ENCODE assay signal across 8 mouse cellular contexts in the genomic region with DNA sequence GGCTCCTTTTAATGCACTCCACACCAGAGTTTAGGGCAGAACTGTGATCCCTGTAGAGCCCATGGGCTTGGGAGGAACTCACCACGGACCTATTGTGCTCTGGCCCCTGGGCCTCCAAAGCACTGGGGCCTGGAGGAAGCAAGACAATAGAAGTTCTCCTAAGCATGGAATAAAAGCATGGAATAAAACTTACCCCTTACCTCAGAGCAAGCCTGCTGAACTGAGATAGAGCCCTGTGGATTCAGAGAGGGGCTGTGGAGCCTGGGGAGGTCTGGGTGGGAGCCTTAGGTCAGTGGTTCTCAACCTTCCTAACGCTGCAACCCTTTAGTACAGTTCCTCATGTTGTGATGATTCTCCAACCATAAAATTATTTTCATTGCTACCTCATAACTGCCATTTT. TPM values are rescaled to one million over a fixed set of nuclear protein-coding genes. Genes with fewer than 3 reads are reported as not detected.
A peak's percentile ranks its signal among the peaks of the same experiment; 100 is the strongest.
DNase-seq lines count a peak whose midpoint lies in the region; ATAC-seq lines count a peak whose summit lies in the region.

Gene Nisch (minus strand): TSS at position 101 of the 400 bp plus-strand sequence.

- peak within 1 kb of the TSS; percentile 48; the same call in 1 of the 2 replicates for H3K27ac ChIP-seq in kidney, embryonic 15.5 days
- H3K27ac ChIP-seq in intestine, embryonic 15.5 days = 0 out of 2 replicates have a peak within 1 kb of the TSS, but pooled peaks have one; percentile 22

- WGBS in kidney, embryonic 15.5 days = 73% methylated on average over 2 of the region's 2 CpGs
- 76% methylated on average over 2 of the region's 2 CpGs for WGBS in intestine, embryonic 15.5 days

- H3K4me2 ChIP-seq in kidney, embryonic 15.5 days = peak within 1 kb of the TSS; percentile 47
- peak within 1 kb of the TSS; percentile 48 for H3K4me2 ChIP-seq in intestine, embryonic 15.5 days (replicated peaks)

- H3K27me3 ChIP-seq in kidney, embryonic 15.5 days = no peaks in the 10 kb centered on the region
- H3K27me3 ChIP-seq in intestine, embryonic 15.5 days (replicated peaks) = no peaks in the 10 kb centered on the region

- no peaks in the 10 kb centered on the region for H3K9me3 ChIP-seq in kidney, embryonic 15.5 days (replicated peaks)
- H3K9me3 ChIP-seq in intestine, embryonic 15.5 days = no peaks in the 10 kb centered on the region

- H3K36me3 ChIP-seq in kidney, embryonic 15.5 days = no peaks in the 10 kb centered on the region
- H3K36me3 ChIP-seq in intestine, embryonic 15.5 days = no peaks in the 10 kb centered on the region

- intact Hi-C loops in gastrocnemius, postnatal 14 days (cut with DNase I; ENCODE audit: low total_unique reads) = no loop called here

- H3K9ac ChIP-seq in kidney, embryonic 15.5 days = 0 out of 2 replicates have a peak within 1 kb of the TSS, but pooled peaks have one; percentile 9
- H3K9ac ChIP-seq in intestine, embryonic 15.5 days = 0 out of 2 replicates have a peak within 1 kb of the TSS, but pooled peaks have one; percentile 8

- ATAC-seq in kidney, embryonic 15.5 days (replicated peaks; ENCODE audit: low FRiP score) = no peak
- no peak for ATAC-seq in intestine, embryonic 15.5 days
- no peak for ATAC-seq in megakaryocyte-erythroid progenitor cell, adult 5-6 weeks (replicated peaks; ENCODE audit: low FRiP score, low TSS enrichment, poor library complexity, severe bottlenecking)

- peaks cover 14% of the 10 kb centered on the region for H3K4me1 ChIP-seq in kidney, embryonic 15.5 days
- peaks cover 15% of the 10 kb centered on the region for H3K4me1 ChIP-seq in intestine, embryonic 15.5 days (replicated peaks)

- H3K4me3 ChIP-seq in kidney, embryonic 15.5 days (replicated peaks) = peak within 1 kb of the TSS; percentile 21
- H3K4me3 ChIP-seq in intestine, embryonic 15.5 days (replicated peaks) = no peak within 1 kb of the TSS

- DNase-seq in kidney, postnatal 36 days = no peak
- no peak for DNase-seq in adrenal gland, postnatal 25 days
- no peak for DNase-seq in gastrocnemius, postnatal 14 days
- DNase-seq in urinary bladder, postnatal 36 days (ENCODE audit: low spot score in 2 of 2) = no peak
- no peak for DNase-seq in cerebellum, postnatal 4 days (ENCODE audit: low spot score in 2 of 2)

RNA-seq across cellular contexts. Expression of gene Nisch, which starts in this region (rescaled TPM):
- polyA plus RNA-seq in kidney, embryonic 15.5 days (2015; fragmentation: Nextera tagmentation; extraction: Ambion mirVana) = 351 and 428 TPM in 2 replicates
- total RNA-seq in adrenal gland, postnatal 25 days (2021) = 393 and 398 TPM in 2 replicates
- total RNA-seq in gastrocnemius, postnatal 14 days (2021) = 100 to 1,000 TPM in 1 of 2 experiments, 10 to 100 TPM in 1; 93.2 to 102 TPM
- polyA plus RNA-seq in intestine, embryonic 15.5 days (2015; fragmentation: Nextera tagmentation; extraction: Ambion mirVana) = 280 and 297 TPM in 2 replicates
- total RNA-seq in megakaryocyte-erythroid progenitor cell, adult 5-6 weeks (2014; fragmentation: Nextera tagmentation) = 144 and 164 TPM in 2 replicates
- total RNA-seq in megakaryocyte-erythroid progenitor cell, adult 5-6 weeks (2017) = 67.7 and 77.9 TPM in 2 replicates
